Mouse (Mus musculus) brown adipose tissue, adult 24 weeks (tissue): ENCODE measurements around the gene Lrrn2. TPM values are rescaled to one million over a fixed set of nuclear protein-coding genes. Genes with fewer than 3 reads are reported as not detected.

Experiments
- H3K27ac ChIP-seq: fragments of 200-500 bp; replicated peaks from 2 replicates; pipeline ENCODE4 v1.5.1; 2012; ENCODE audit warnings: low read depth, mild to moderate bottlenecking, low read length
- H3K4me1 ChIP-seq: fragments of 200-500 bp; 2 replicates; pipeline ENCODE4 v1.6.1; 2012; ENCODE audit warnings: low read length, mixed read lengths; ENCODE audit not compliant: control insufficient read depth, insufficient read depth, insufficient read length
- H3K4me3 ChIP-seq: fragments of 200-500 bp; 2 replicates; pipeline ENCODE4 v1.5.1; 2012; ENCODE audit warnings: low read depth, mild to moderate bottlenecking, low read length, moderate library complexity; ENCODE audit not compliant: insufficient read depth
- polyA plus RNA-seq: library from polyadenylated mRNA; stranded (reverse); fragments of >200 nt; gene quantifications from 2 replicates; pipeline ENCODE4 v1.2.4, GENCODE M21; 2012; ENCODE audit not compliant: missing spikeins, insufficient read depth, insufficient read length

The Lrrn2 gene
- polyA plus RNA-seq, 1 experiment, result 0.71 TPM

GRCm38 (mm10) chr1:132903519-132903918 lies 23.4 kb downstream of the Lrrn2 start:
- Histone ChIP-seq H3K4me1 (no peaks in the 10 kb centered on the region), H3K27ac (no peak overlapping the region), H3K4me3 (no peak overlapping the region)

DNA sequence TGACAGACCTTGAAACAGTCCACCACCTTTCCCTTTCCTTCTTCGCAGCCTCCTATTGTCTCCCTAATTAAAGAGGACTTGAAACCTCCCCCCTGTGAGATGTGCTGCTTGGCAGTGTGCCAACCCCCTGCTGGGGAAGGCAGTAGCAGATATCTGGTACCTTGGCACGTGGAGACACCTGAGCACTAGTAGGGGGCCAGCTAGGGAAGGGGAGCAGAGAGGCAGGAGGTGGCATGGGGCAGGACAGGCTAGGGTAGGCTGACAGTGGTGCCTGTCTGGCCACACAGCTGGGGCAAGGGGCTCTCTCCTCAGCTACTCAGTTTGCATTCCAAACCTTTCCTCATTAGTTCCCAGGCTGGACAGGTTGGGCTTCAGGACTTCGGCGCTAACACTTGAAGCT lies 29.0 kb downstream of the Lrrn2 start:
- Histone ChIP-seq H3K4me3 (no peak overlapping the region), H3K27ac (no peak overlapping the region), H3K4me1 (no peaks in the 10 kb centered on the region)

DNA sequence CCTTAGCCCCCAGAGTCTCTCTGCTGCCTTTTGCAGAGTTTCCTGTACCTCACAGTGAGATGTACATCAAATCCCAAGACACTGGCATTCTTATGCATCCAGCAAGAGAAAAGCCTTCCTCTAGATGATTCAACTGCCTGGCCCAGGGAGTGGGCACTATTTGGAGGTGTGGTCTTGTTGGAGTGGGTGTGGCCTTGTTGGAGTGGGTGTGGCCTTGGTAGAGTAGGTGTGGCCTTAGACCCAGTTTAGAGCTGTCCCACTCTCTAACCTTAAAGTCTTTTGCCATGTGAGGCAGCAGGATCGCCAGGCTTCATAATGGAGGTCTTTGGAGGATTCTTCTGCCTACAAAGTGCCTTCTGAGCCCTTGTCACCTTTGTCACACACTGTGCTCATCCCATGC lies 29.9 kb downstream of the Lrrn2 start:
- Histone ChIP-seq H3K27ac (no peak overlapping the region), H3K4me1 (no peaks in the 10 kb centered on the region), H3K4me3 (no peak overlapping the region)

GRCm38 (mm10) chr1:132910414-132911041 lies 30.5 kb downstream of the Lrrn2 start:
- no peak overlapping the region for H3K4me3 ChIP-seq
- H3K27ac ChIP-seq, result no peak overlapping the region
- no peaks in the 10 kb centered on the region for H3K4me1 ChIP-seq

GRCm38 (mm10) chr1:132915849-132916493 lies 35.9 kb downstream of the Lrrn2 start:
- no peak overlapping the region for H3K27ac ChIP-seq
- H3K4me1 ChIP-seq, result no peaks in the 10 kb centered on the region
- no peak overlapping the region for H3K4me3 ChIP-seq

DNA sequence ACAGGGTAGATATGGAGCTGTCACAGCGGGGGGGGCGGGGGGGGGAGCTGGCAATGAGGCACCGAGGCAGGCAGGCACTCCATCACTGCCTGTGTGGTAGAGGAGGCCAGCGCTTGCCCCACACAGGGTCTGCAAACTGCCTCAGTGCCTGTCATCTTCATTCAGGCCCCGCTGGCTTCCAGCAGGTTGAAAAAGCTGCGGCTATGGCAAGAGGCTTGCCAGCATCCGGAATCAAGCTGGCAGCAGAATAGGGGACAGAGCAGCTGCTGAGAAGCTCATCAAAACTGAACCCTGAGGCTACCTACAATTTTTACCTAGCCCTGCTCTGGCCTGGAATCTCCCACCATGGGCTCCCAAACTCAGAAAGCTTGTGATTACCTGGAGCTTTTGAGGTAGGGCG lies 37.5 kb downstream of the Lrrn2 start:
- H3K4me1 ChIP-seq, result no peaks in the 10 kb centered on the region
- no peak overlapping the region for H3K4me3 ChIP-seq
- no peak overlapping the region for H3K27ac ChIP-seq

DNA sequence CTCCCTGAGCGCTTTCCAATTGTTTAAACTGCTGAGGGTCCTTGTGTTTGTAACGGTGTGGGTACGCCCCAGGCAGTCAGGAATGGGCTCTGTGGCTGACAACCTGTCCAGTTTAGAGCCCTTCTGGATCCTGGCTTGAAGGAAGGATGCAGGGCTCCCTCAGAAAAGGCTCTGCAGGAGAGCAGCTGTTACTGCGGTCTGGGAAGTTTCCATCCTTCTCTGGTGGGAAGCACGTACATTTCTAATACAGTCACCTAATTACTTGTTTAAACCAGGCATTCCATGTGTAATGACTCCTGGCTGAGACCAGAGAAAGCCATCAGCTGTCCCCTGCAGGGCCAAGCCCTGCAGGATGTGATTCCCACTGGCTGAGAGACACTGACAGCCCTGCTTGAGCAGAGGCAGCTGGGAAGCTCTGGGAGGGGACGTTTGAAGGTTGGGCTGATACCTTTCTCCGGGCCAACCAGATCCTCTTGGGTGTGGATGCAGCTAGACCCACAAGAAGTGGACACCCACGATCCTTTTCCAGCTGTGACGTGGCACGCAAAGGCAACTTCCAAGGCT lies 38.1 kb downstream of the Lrrn2 start:
- no peak overlapping the region for H3K27ac ChIP-seq
- H3K4me3 ChIP-seq, result no peak overlapping the region
- no peaks in the 10 kb centered on the region for H3K4me1 ChIP-seq

DNA sequence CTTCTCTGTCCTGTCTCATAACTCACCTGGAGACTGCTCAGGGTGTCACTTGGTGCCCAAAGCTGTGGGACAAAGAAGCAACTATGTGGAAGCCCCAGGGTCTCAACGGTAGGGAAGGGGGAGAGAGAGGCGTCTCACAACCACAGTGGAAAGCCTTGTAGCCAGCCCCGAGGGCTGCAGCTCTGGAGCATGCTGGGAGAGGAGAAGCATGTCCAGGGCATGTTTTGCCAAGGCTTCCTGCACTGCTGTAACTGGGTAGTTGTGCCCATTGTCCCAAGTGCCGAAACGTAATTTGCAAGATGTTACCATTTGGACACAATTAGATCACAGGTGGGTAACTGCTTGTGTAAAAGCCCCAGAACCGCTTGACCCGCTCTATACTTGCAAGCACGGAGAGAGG lies 39.2 kb downstream of the Lrrn2 start:
- Histone ChIP-seq H3K4me3 (no peak overlapping the region), H3K4me1 (no peaks in the 10 kb centered on the region), H3K27ac (no peak overlapping the region)

GRCm38 (mm10) chr1:132921071-132921470 lies 41.0 kb downstream of the Lrrn2 start:
- H3K4me1 ChIP-seq, result no peaks in the 10 kb centered on the region
- no peak overlapping the region for H3K27ac ChIP-seq
- no peak overlapping the region for H3K4me3 ChIP-seq

DNA sequence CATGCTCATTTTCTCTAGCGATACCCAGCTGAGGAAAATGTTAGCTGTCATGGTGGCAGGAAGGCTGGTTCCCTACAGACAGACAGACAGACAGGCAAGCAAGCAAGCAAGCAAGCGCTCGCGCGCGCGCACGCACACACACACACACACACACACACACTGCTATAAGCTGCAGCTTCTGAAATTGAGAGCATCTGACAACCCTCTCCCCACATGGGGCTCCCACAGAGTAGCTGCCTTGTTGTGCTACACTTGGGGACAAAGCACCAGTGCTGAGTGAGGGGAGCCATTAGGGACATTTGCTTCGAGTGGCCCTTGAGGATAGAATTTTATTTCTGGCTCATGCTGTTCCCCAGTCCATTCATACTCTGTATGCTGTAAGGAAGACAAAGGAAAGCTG lies 42.2 kb downstream of the Lrrn2 start:
- H3K27ac ChIP-seq, result no peak overlapping the region
- no peak overlapping the region for H3K4me3 ChIP-seq
- H3K4me1 ChIP-seq, result no peaks in the 10 kb centered on the region

DNA sequence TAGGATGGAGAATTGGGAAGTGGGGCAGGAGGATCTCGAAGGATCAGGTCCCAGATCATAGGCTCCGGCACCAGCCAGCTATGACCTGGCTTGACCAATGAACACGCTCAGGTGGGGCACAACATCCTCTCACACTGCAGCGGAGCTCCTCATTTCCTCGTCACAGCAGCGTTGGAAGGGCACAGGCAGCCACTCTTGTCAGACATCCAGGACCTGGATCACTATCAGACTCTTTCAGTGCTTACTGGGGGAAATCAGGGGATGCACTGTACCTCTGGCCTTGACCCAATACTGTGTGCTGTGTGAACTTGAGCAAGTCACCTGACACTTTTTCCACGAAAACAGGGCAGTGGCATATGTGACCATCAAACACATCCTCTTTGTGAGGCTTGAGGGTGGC lies 45.2 kb downstream of the Lrrn2 start:
- Histone ChIP-seq H3K27ac (no peak overlapping the region), H3K4me3 (no peak overlapping the region), H3K4me1 (no peaks in the 10 kb centered on the region)

GRCm38 (mm10) chr1:132928032-132928906 lies 48.2 kb downstream of the Lrrn2 start:
- Histone ChIP-seq H3K4me3 (no peak overlapping the region), H3K27ac (no peak overlapping the region), H3K4me1 (no peaks in the 10 kb centered on the region)

DNA sequence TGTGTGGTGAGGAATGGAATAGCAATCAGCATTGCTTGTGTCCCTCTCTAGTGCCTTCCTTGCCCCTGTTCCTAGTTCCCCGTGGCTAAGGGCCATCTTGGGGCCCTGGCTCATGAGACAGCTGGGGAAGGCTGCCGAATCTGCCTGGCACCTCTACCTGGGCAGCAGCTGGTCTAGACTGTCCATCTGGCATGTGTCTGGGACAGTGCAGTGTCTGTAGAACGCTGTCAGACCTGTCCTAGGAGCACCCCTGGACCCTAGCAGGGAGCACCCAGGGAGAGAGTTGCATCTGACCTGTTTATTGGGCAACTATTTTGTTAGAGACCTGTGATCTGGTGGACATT lies 48.8 kb downstream of the Lrrn2 start:
- H3K27ac ChIP-seq, result no peak overlapping the region
- H3K4me1 ChIP-seq, result no peaks in the 10 kb centered on the region

GRCm38 (mm10) chr1:132930291-132930690 lies 50.2 kb downstream of the Lrrn2 start:
- no peak overlapping the region for H3K4me3 ChIP-seq
- no peak overlapping the region for H3K27ac ChIP-seq
- H3K4me1 ChIP-seq, result no peaks in the 10 kb centered on the region

More for the DNA sequence above, 48.8 kb downstream of the Lrrn2 start:
- no peak overlapping the region for H3K4me3 ChIP-seq

DNA sequence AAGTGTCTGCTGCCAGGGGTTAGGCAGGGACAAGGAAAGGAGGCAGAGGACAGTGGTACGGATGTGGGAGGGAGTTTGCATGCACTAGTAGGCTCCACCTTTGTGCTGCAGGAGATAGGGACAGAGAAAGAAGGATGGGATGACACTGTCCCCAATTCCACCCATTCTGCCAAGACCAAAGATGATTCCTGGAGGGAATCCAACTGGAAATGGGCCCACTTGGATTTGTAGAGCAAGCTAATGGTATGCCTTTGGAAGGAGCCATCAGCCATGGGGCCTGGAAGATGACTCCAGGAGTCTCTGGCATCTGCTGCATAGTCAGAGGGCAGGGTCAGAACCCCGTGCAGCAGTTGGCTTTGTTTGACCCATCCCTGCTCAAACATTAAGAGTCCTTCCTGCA lies 52.3 kb downstream of the Lrrn2 start:
- Histone ChIP-seq H3K4me1 (no peaks in the 10 kb centered on the region; the same call in 1 of the 2 replicates), H3K4me3 (no peak overlapping the region), H3K27ac (no peak overlapping the region)
